Comparison of ENCODE assay signal across 8 mouse cellular contexts in genomic region chrX:134403863-134404583, GRCm38 (mm10). TPM values are rescaled to one million over a fixed set of nuclear protein-coding genes. Genes with fewer than 3 reads are reported as not detected.
A peak's percentile ranks its signal among the peaks of the same experiment; 100 is the strongest.
DNase-seq lines count a peak whose midpoint lies in the region; ATAC-seq and TF ChIP-seq lines count a peak whose summit lies in the region.

Gene Drp2 (plus strand): TSS chrX:134404551.

- TF ChIP-seq POLR2A in spleen, adult 2 months (IDR thresholded peaks at IDR 0.05; ENCODE audit: low read depth, low read length) = no peak

- H3K4me3 ChIP-seq in gastrocnemius, adult 2 months = peak within 1 kb of the TSS; percentile 68
- H3K4me3 ChIP-seq in spleen, adult 2 months (ENCODE audit: extremely low read depth, insufficient read depth, insufficient read length) = peak within 1 kb of the TSS; percentile 36
- H3K4me3 ChIP-seq in intestine, embryonic 15.5 days (replicated peaks) = peak within 1 kb of the TSS; percentile 33
- peak within 1 kb of the TSS; percentile 29 for H3K4me3 ChIP-seq in midbrain, embryonic 11.5 days (ENCODE audit: low read depth, low read length)

- H3K27ac ChIP-seq in gastrocnemius, adult 2 months = no peak within 1 kb of the TSS
- H3K27ac ChIP-seq in spleen, adult 2 months (ENCODE audit: insufficient read depth, low read length) = no peak within 1 kb of the TSS
- no peak within 1 kb of the TSS for H3K27ac ChIP-seq in intestine, embryonic 15.5 days
- peak within 1 kb of the TSS; percentile 53 for H3K27ac ChIP-seq in midbrain, embryonic 11.5 days (ENCODE audit: low read depth, low read length)

- intact Hi-C loops in gastrocnemius, adult 2 months (cut with DNase I) = no loop called here

- no peaks in the 10 kb centered on the region for H3K4me1 ChIP-seq in spleen, adult 2 months (ENCODE audit: control insufficient read depth, insufficient read depth, insufficient read length)
- no peaks in the 10 kb centered on the region for H3K4me1 ChIP-seq in intestine, embryonic 15.5 days (replicated peaks)
- H3K4me1 ChIP-seq in midbrain, embryonic 11.5 days (ENCODE audit: control insufficient read depth, insufficient read depth, low read length) = no peaks in the 10 kb centered on the region

- TF ChIP-seq CTCF in gastrocnemius, adult 2 months (IDR thresholded peaks at IDR 0.05) = no peak
- no peak for TF ChIP-seq CTCF in spleen, adult 2 months (IDR thresholded peaks at IDR 0.05; ENCODE audit: extremely low read depth, insufficient read depth, insufficient read length, insufficient replicate concordance)

- no peaks in the 10 kb centered on the region for H3K27me3 ChIP-seq in spleen, adult 2 months (ENCODE audit: control insufficient read depth, insufficient read depth, low read length)
- no peaks in the 10 kb centered on the region for H3K27me3 ChIP-seq in intestine, embryonic 15.5 days (replicated peaks)
- peaks cover 2% of the 10 kb centered on the region for H3K27me3 ChIP-seq in midbrain, embryonic 11.5 days (ENCODE audit: control insufficient read depth, insufficient read depth, low read length)

- H3K9ac ChIP-seq in intestine, embryonic 15.5 days = 0 out of 2 replicates have a peak within 1 kb of the TSS, but pooled peaks have one; percentile 23
- H3K9ac ChIP-seq in midbrain, embryonic 11.5 days (ENCODE audit: low read length) = peak within 1 kb of the TSS; percentile 57

- no peaks in the 10 kb centered on the region for H3K36me3 ChIP-seq in spleen, adult 2 months (ENCODE audit: control insufficient read depth, insufficient read depth, low read length)
- H3K36me3 ChIP-seq in intestine, embryonic 15.5 days = no peaks in the 10 kb centered on the region
- no peaks in the 10 kb centered on the region for H3K36me3 ChIP-seq in midbrain, embryonic 11.5 days (ENCODE audit: control insufficient read depth, insufficient read depth, low read length)

- peak within 1 kb of the TSS; percentile 63 for H3K4me2 ChIP-seq in intestine, embryonic 15.5 days (replicated peaks)
- peak within 1 kb of the TSS; percentile 50 for H3K4me2 ChIP-seq in midbrain, embryonic 11.5 days

- no peak for DNase-seq in gastrocnemius, adult 2 months
- DNase-seq in gastrocnemius, adult 18-20 months (ENCODE audit: low spot score) = no peak
- no peak for DNase-seq in spleen, adult 2 months (ENCODE audit: low read depth in 1 of 2, low spot score in 2 of 2)
- no peak for DNase-seq in spleen, postnatal 10 days (ENCODE audit: low spot score in 2 of 2)
- peak; percentile 92 for DNase-seq in midbrain, embryonic 11.5 days (ENCODE audit: low spot score, missing footprints)
- no peak for DNase-seq in urinary bladder, adult 2 months (ENCODE audit: low spot score)
- no peak for DNase-seq in ovary, postnatal 36 days (ENCODE audit: low spot score)

- no peaks in the 10 kb centered on the region for H3K9me3 ChIP-seq in intestine, embryonic 15.5 days
- no peaks in the 10 kb centered on the region for H3K9me3 ChIP-seq in midbrain, embryonic 11.5 days (ENCODE audit: control insufficient read depth, low read length)

- peak; percentile 43 for ATAC-seq in intestine, embryonic 15.5 days
- peak; percentile 82 for ATAC-seq in midbrain, embryonic 11.5 days (ENCODE audit: low FRiP score)

- 51% methylated on average over 15 of the region's 15 CpGs for WGBS in spleen, adult 2 months
- WGBS in intestine, embryonic 15.5 days = 30% methylated on average over 15 of the region's 15 CpGs
- 21% methylated on average over 15 of the region's 15 CpGs for WGBS in midbrain, embryonic 11.5 days

RNA-seq across cellular contexts. Expression of gene Drp2, which starts in this region (rescaled TPM):
- 1 to 10 TPM; 3.2 to 3.4 TPM for total RNA-seq in gastrocnemius, adult 2 months (2021)
- total RNA-seq in gastrocnemius, adult 18-20 months (2021) = 1 to 10 TPM; 3.0 to 3.1 TPM
- 0.06 and 0.09 TPM in 2 replicates for polyA plus RNA-seq in spleen, adult 2 months (2012; rRNA removed)
- polyA plus RNA-seq in intestine, embryonic 15.5 days (2015; fragmentation: Nextera tagmentation; extraction: Ambion mirVana) = 1.0 TPM in 2 replicates
- 8.8 and 9.3 TPM in 2 replicates for polyA plus RNA-seq in midbrain, embryonic 11.5 days (2014; fragmentation: Nextera tagmentation; extraction: Ambion mirVana)
- 1.5 TPM in 2 replicates for polyA plus RNA-seq in urinary bladder, adult 2 months (2012; rRNA removed)
